Mouse (Mus musculus) liver, postnatal 0 days (tissue): ENCODE data around the gene Rngtt.

Source experiments
- CTCF ChIP-seq: sonication (generic); IDR thresholded peaks from 2 replicates; pipeline ENCODE4 v1.5.1; 2016; ENCODE audit warnings: antibody characterized with exemption, low read depth
- EP300 ChIP-seq: IDR thresholded peaks from 2 replicates; pipeline ENCODE4 v1.6.1; 2016; ENCODE audit warnings: antibody characterized with exemption, low read depth, mild to moderate bottlenecking

- TF ChIP-seq CTCF = no peak
- TF ChIP-seq EP300 = no peak
Measured at GRCm38 (mm10) chr4:33374916-33375315, 64.8 kb downstream of the Rngtt start.
